Mouse (Mus musculus) brain, embryonic 14.5 days (tissue): Measurements from ENCODE around the gene Gdf3.

Experiments used
- CTCF ChIP-seq: fragments of 200-500 bp; IDR thresholded peaks from 2 replicates; pipeline ENCODE4 v1.5.1; 2012; ENCODE audit warnings: inconsistent platforms, mild to moderate bottlenecking, moderate library complexity, borderline replicate concordance; ENCODE audit not compliant: insufficient read depth, insufficient read length; ENCODE audit errors: extremely low read depth
- POLR2A ChIP-seq: fragments of 200-500 bp; IDR thresholded peaks from 2 replicates; pipeline ENCODE4 v1.6.1; 2012; ENCODE audit warnings: mild to moderate bottlenecking, inconsistent platforms, borderline replicate concordance; ENCODE audit not compliant: poor library complexity, insufficient read depth, insufficient read length, severe bottlenecking; ENCODE audit errors: extremely low read depth

DNA sequence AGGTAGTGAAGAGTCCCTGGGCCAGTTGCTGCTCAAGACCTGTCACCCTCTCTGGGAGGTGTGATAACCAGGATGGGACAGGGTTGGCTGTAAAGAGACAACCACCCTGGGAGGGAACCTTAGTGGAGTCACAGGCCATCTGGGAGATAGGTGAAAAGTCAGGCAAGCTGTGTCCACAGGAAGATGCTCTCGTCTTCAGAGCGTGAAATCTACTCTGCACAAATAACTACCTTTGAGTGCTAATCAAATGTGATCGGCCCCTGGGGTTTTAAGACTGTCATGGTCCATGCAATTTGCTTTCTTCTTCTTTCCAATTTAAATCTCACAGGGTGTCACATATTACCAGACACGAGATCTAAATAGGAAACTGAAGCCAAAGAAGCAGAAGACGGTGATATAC, 40.8 kb downstream of the Gdf3 start:
- TF ChIP-seq CTCF (no peak), POLR2A (no peak)
